Mouse (Mus musculus): ENCODE results near the gene Olfr645. TPM values are rescaled to one million over a fixed set of nuclear protein-coding genes. Genes with fewer than 3 reads are reported as not detected.

The Olfr645 gene
- polyA plus RNA-seq (2015; fragmentation: Nextera tagmentation; extraction: Ambion mirVana), result not detected in 2 replicates

GRCm38 (mm10) chr7:104085365-104085764, at the start of gene Olfr645:
TSS of gene Olfr645 (minus strand) at chr7:104085465.
- H3K27me3 ChIP-seq (replicated peaks; ENCODE audit: control insufficient read depth, insufficient read depth, low read length), result no peaks in the 10 kb centered on the region
- ATAC-seq, result no peak
- no peak within 1 kb of the TSS for H3K27ac ChIP-seq (ENCODE audit: low read length)
- 75% methylated on average over 1 of the region's 1 CpGs for WGBS
- H3K4me1 ChIP-seq (ENCODE audit: control insufficient read depth, insufficient read depth, low read length), result no peaks in the 10 kb centered on the region
- H3K9me3 ChIP-seq (ENCODE audit: control insufficient read depth, low read length), result no peaks in the 10 kb centered on the region
- H3K4me2 ChIP-seq (ENCODE audit: low read depth, low read length), result no peak within 1 kb of the TSS
- H3K36me3 ChIP-seq (ENCODE audit: control insufficient read depth, insufficient read depth, low read length), result no peaks in the 10 kb centered on the region
- H3K9ac ChIP-seq (ENCODE audit: low read depth, low read length), result no peak within 1 kb of the TSS
- H3K4me3 ChIP-seq (ENCODE audit: low read length), result no peak within 1 kb of the TSS

- Histone ChIP-seq H3K4me1 (ENCODE audit: control insufficient read depth, insufficient read depth, low read length) (no peaks in the 10 kb centered on the region), H3K9me3 (ENCODE audit: control insufficient read depth, low read length) (no peaks in the 10 kb centered on the region), H3K4me3 (ENCODE audit: low read length) (no peak within 1 kb of the TSS), H3K27me3 (replicated peaks; ENCODE audit: control insufficient read depth, insufficient read depth, low read length) (no peaks in the 10 kb centered on the region), H3K27ac (ENCODE audit: low read length) (no peak within 1 kb of the TSS), H3K4me2 (ENCODE audit: low read depth, low read length) (no peak within 1 kb of the TSS), H3K36me3 (ENCODE audit: control insufficient read depth, insufficient read depth, low read length) (no peaks in the 10 kb centered on the region), H3K9ac (ENCODE audit: low read depth, low read length) (no peak within 1 kb of the TSS)
- WGBS, result 93% methylated on average over 5 of the region's 5 CpGs
- ATAC-seq, result no peak
Measured at GRCm38 (mm10) chr7:104129726-104130125, 44.5 kb upstream of the Olfr645 start, which contains the start of gene Ubqln5. TSS of gene Ubqln5 (minus strand) at chr7:104129826.

DNA sequence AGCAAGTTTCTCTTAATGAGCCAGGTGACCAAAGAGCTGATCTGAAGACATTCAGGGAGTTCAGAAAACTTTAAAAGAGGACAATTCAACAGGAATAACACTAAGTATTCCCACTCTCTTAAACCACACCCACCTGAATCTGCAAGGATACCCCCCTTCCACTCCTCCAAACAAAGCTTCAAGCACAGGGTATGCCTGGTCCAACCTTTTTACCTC, 19.4 kb upstream of the Olfr645 start, which contains the start of gene Olfr646:
TSS of gene Olfr646 (plus strand) at position 117 of the 216 bp plus-strand sequence.
- Histone ChIP-seq H3K36me3 (ENCODE audit: control insufficient read depth, insufficient read depth, low read length) (no peaks in the 10 kb centered on the region), H3K27me3 (replicated peaks; ENCODE audit: control insufficient read depth, insufficient read depth, low read length) (no peaks in the 10 kb centered on the region), H3K4me2 (ENCODE audit: low read depth, low read length) (no peak within 1 kb of the TSS), H3K27ac (ENCODE audit: low read length) (no peak within 1 kb of the TSS), H3K9me3 (ENCODE audit: control insufficient read depth, low read length) (no peaks in the 10 kb centered on the region), H3K9ac (ENCODE audit: low read depth, low read length) (no peak within 1 kb of the TSS), H3K4me1 (ENCODE audit: control insufficient read depth, insufficient read depth, low read length) (no peaks in the 10 kb centered on the region), H3K4me3 (ENCODE audit: low read length) (no peak within 1 kb of the TSS)
- ATAC-seq, result no peak

- Histone ChIP-seq H3K27me3 (replicated peaks; ENCODE audit: control insufficient read depth, insufficient read depth, low read length) (no peaks in the 10 kb centered on the region), H3K9ac (ENCODE audit: low read depth, low read length) (no peak overlapping the region), H3K9me3 (ENCODE audit: control insufficient read depth, low read length) (no peaks in the 10 kb centered on the region), H3K4me1 (ENCODE audit: control insufficient read depth, insufficient read depth, low read length) (no peaks in the 10 kb centered on the region), H3K36me3 (ENCODE audit: control insufficient read depth, insufficient read depth, low read length) (no peaks in the 10 kb centered on the region), H3K4me3 (ENCODE audit: low read length) (no peak overlapping the region), H3K4me2 (ENCODE audit: low read depth, low read length) (no peak overlapping the region), H3K27ac (ENCODE audit: low read length) (no peak overlapping the region)
- no peak for ATAC-seq
- WGBS, result 43% methylated on average over 4 of the region's 4 CpGs
Measured at GRCm38 (mm10) chr7:104103913-104104756, 18.9 kb upstream of the Olfr645 start.

GRCm38 (mm10) chr7:104071769-104072168, 13.5 kb downstream of the Olfr645 start, which contains the start of gene Olfr644:
TSS of gene Olfr644 (minus strand) at chr7:104071869.
- Histone ChIP-seq H3K27ac (ENCODE audit: low read length) (no peak within 1 kb of the TSS), H3K36me3 (ENCODE audit: control insufficient read depth, insufficient read depth, low read length) (no peaks in the 10 kb centered on the region), H3K9me3 (ENCODE audit: control insufficient read depth, low read length) (no peaks in the 10 kb centered on the region), H3K9ac (ENCODE audit: low read depth, low read length) (no peak within 1 kb of the TSS), H3K4me2 (ENCODE audit: low read depth, low read length) (no peak within 1 kb of the TSS), H3K4me1 (ENCODE audit: control insufficient read depth, insufficient read depth, low read length) (no peaks in the 10 kb centered on the region), H3K4me3 (ENCODE audit: low read length) (no peak within 1 kb of the TSS), H3K27me3 (replicated peaks; ENCODE audit: control insufficient read depth, insufficient read depth, low read length) (no peaks in the 10 kb centered on the region)
- no peak for ATAC-seq
- 76% methylated on average over 2 of the region's 2 CpGs for WGBS

DNA sequence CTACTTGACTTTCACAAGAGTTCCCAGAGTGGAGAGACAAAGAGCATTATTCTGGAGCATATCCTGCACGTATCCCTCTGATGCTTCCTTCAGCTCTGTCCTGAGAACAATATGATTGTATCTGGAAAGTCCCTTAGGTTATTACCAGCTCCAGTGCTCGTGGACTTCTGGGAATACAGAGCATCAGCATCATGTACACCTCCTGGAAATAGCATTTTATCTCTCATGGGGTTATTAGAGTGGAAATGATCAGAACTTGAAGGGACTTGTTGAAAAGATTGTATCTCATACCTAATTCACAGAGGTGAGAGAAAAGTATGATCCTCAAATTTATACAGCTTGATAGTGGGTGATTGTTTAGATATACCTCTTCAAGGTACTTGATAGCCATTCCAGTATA, 23.9 kb downstream of the Olfr645 start, which contains the start of gene 4930516K23Rik:
TSS of gene 4930516K23Rik (minus strand) at position 101 of the 400 bp plus-strand sequence.
- Histone ChIP-seq H3K4me1 (ENCODE audit: control insufficient read depth, insufficient read depth, low read length) (no peaks in the 10 kb centered on the region), H3K27me3 (replicated peaks; ENCODE audit: control insufficient read depth, insufficient read depth, low read length) (no peaks in the 10 kb centered on the region), H3K9me3 (ENCODE audit: control insufficient read depth, low read length) (no peaks in the 10 kb centered on the region), H3K4me2 (ENCODE audit: low read depth, low read length) (no peak within 1 kb of the TSS), H3K4me3 (ENCODE audit: low read length) (no peak within 1 kb of the TSS), H3K27ac (ENCODE audit: low read length) (no peak within 1 kb of the TSS), H3K36me3 (ENCODE audit: control insufficient read depth, insufficient read depth, low read length) (no peaks in the 10 kb centered on the region), H3K9ac (ENCODE audit: low read depth, low read length) (no peak within 1 kb of the TSS)
- ATAC-seq, result no peak
- 56% methylated on average over 2 of the region's 2 CpGs for WGBS

DNA sequence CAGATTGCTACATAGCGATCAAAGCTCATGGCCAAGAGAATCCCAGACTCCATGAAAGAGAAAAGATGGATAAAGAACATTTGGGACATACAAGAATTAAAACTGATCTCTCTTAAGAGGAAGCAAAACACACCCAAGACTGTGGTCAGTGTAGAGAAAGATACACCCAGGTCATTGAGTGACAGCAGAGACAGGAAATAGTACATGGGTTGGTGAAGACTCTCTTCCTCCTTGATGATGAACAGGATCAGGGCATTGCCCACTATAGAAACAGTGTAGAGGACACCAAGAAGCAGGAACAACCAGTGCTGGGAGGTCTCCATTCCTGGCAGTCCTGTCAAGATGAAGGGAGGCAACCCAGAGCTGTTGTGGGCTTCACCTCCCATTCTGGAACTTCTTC, 26.1 kb downstream of the Olfr645 start:
- no peaks in the 10 kb centered on the region for H3K9me3 ChIP-seq (ENCODE audit: control insufficient read depth, low read length)
- H3K4me1 ChIP-seq (ENCODE audit: control insufficient read depth, insufficient read depth, low read length), result no peaks in the 10 kb centered on the region
- no peak overlapping the region for H3K4me3 ChIP-seq (ENCODE audit: low read length)
- WGBS, result 84% methylated on average over 1 of the region's 1 CpGs
- no peaks in the 10 kb centered on the region for H3K27me3 ChIP-seq (replicated peaks; ENCODE audit: control insufficient read depth, insufficient read depth, low read length)
- H3K9ac ChIP-seq (ENCODE audit: low read depth, low read length), result no peak overlapping the region
- no peak overlapping the region for H3K4me2 ChIP-seq (ENCODE audit: low read depth, low read length)
- H3K36me3 ChIP-seq (ENCODE audit: control insufficient read depth, insufficient read depth, low read length), result no peaks in the 10 kb centered on the region
- no peak overlapping the region for H3K27ac ChIP-seq (ENCODE audit: low read length)
- ATAC-seq, result no peak

- H3K4me1 ChIP-seq (ENCODE audit: control insufficient read depth, insufficient read depth, low read length), result no peaks in the 10 kb centered on the region
- no peaks in the 10 kb centered on the region for H3K9me3 ChIP-seq (ENCODE audit: control insufficient read depth, low read length)
- no peak within 1 kb of the TSS for H3K4me2 ChIP-seq (ENCODE audit: low read depth, low read length)
- no peaks in the 10 kb centered on the region for H3K27me3 ChIP-seq (replicated peaks; ENCODE audit: control insufficient read depth, insufficient read depth, low read length)
- H3K36me3 ChIP-seq (ENCODE audit: control insufficient read depth, insufficient read depth, low read length), result no peaks in the 10 kb centered on the region
- H3K9ac ChIP-seq (ENCODE audit: low read depth, low read length), result no peak within 1 kb of the TSS
- ATAC-seq, result no peak
- H3K27ac ChIP-seq (ENCODE audit: low read length), result no peak within 1 kb of the TSS
- WGBS, result 83% methylated on average over 1 of the region's 1 CpGs
- H3K4me3 ChIP-seq (ENCODE audit: low read length), result no peak within 1 kb of the TSS
Measured at GRCm38 (mm10) chr7:104052566-104052965, 32.7 kb downstream of the Olfr645 start, which contains the start of gene Olfr642. TSS of gene Olfr642 (minus strand) at chr7:104052666.

GRCm38 (mm10) chr7:104050745-104051144, 34.5 kb downstream of the Olfr645 start:
- Histone ChIP-seq H3K9me3 (ENCODE audit: control insufficient read depth, low read length) (no peaks in the 10 kb centered on the region), H3K27ac (ENCODE audit: low read length) (no peak overlapping the region), H3K4me1 (ENCODE audit: control insufficient read depth, insufficient read depth, low read length) (no peaks in the 10 kb centered on the region), H3K4me3 (ENCODE audit: low read length) (no peak overlapping the region), H3K4me2 (ENCODE audit: low read depth, low read length) (no peak overlapping the region), H3K27me3 (replicated peaks; ENCODE audit: control insufficient read depth, insufficient read depth, low read length) (no peaks in the 10 kb centered on the region), H3K36me3 (ENCODE audit: control insufficient read depth, insufficient read depth, low read length) (no peaks in the 10 kb centered on the region), H3K9ac (ENCODE audit: low read depth, low read length) (no peak overlapping the region)
- 89% methylated on average over 4 of the region's 4 CpGs for WGBS
- ATAC-seq, result no peak

Measured in intestine, embryonic 16.5 days (tissue).